Comparison of ENCODE assay signal across 10 mouse cellular contexts in genomic region chr16:97697769-97698168, GRCm38 (mm10).
DNase-seq lines count a peak whose midpoint lies in the region; ATAC-seq and TF ChIP-seq lines count a peak whose summit lies in the region.
"Had no signal": no experiment of that assay in that cellular context is flagged by ENCODE, and none has a peak within 500 bp of the region (broad histone marks: within the 10 kb centered on the region; RNA-seq: fewer than 3 reads in every experiment).

No protein-coding gene starts in this region.

- H3K4me3 ChIP-seq in liver, embryonic 12.5 days: no peak overlapping the region
- no peak overlapping the region for H3K4me3 ChIP-seq in stomach, embryonic 15.5 days (replicated peaks)
- H3K4me3 ChIP-seq in midbrain, postnatal 0 days (ENCODE audit: low read depth, low read length): no peak overlapping the region
- H3K4me3 ChIP-seq: myocyte had no signal

- peak; percentile 19 for DNase-seq in ovary, postnatal 14 days (ENCODE audit: low spot score)
- DNase-seq in ovary, postnatal 36 days (ENCODE audit: low spot score): no peak
- peak; percentile 3 for DNase-seq in c-Kit-positive CD71-positive TER-119-negative erythroid progenitor cells, embryonic 14.5 days (ENCODE audit: low read depth)
- no peak for DNase-seq in cerebellum, adult 9-10 months
- DNase-seq in cerebellum, postnatal 36 days: no peak
- DNase-seq in midbrain, postnatal 0 days (ENCODE audit: low spot score): no peak

- no peak overlapping the region for H3K4me2 ChIP-seq in liver, embryonic 12.5 days
- H3K4me2 ChIP-seq in stomach, embryonic 15.5 days: no peak overlapping the region
- H3K4me2 ChIP-seq in midbrain, postnatal 0 days (ENCODE audit: low read depth, low read length, poor library complexity, severe bottlenecking): no peak overlapping the region

- no peaks in the 10 kb centered on the region for H3K27me3 ChIP-seq in liver, embryonic 12.5 days (replicated peaks)
- no peaks in the 10 kb centered on the region for H3K27me3 ChIP-seq in stomach, embryonic 15.5 days (replicated peaks)
- H3K27me3 ChIP-seq in midbrain, postnatal 0 days (ENCODE audit: insufficient read depth, low read length): no peaks in the 10 kb centered on the region

- WGBS in liver, embryonic 12.5 days (ENCODE audit: insufficient replicate concordance): 0% methylated on average over 1 of the region's 1 CpGs
- 32% methylated on average over 1 of the region's 1 CpGs for WGBS in stomach, embryonic 15.5 days
- 41% methylated on average over 1 of the region's 1 CpGs for WGBS in midbrain, postnatal 0 days

- H3K9ac ChIP-seq in liver, embryonic 12.5 days: no peak overlapping the region
- H3K9ac ChIP-seq in stomach, embryonic 15.5 days: no peak overlapping the region
- no peak overlapping the region for H3K9ac ChIP-seq in midbrain, postnatal 0 days (replicated peaks; ENCODE audit: low read length, poor library complexity, severe bottlenecking)

- peak; percentile 61; the same call in 1 of the 2 replicates for ATAC-seq in liver, embryonic 12.5 days
- ATAC-seq in stomach, embryonic 15.5 days (ENCODE audit: insufficient read depth, low FRiP score, low read depth): peak; percentile 75; the same call in 1 of the 2 replicates
- ATAC-seq in midbrain, postnatal 0 days (ENCODE audit: low FRiP score): no peak
- ATAC-seq: hindbrain, embryonic 16.5 days had no signal

- H3K27ac ChIP-seq in liver, embryonic 12.5 days: no peak overlapping the region
- H3K27ac ChIP-seq in stomach, embryonic 15.5 days: no peak overlapping the region
- H3K27ac ChIP-seq in midbrain, postnatal 0 days (ENCODE audit: low read depth, low read length): no peak overlapping the region

- H3K4me1 ChIP-seq in liver, embryonic 12.5 days: no peaks in the 10 kb centered on the region
- no peaks in the 10 kb centered on the region for H3K4me1 ChIP-seq in stomach, embryonic 15.5 days
- no peaks in the 10 kb centered on the region for H3K4me1 ChIP-seq in midbrain, postnatal 0 days (ENCODE audit: insufficient read depth, low read length)

- no peaks in the 10 kb centered on the region for H3K9me3 ChIP-seq in liver, embryonic 12.5 days (replicated peaks)
- H3K9me3 ChIP-seq in stomach, embryonic 15.5 days: no peaks in the 10 kb centered on the region
- H3K9me3 ChIP-seq in midbrain, postnatal 0 days (ENCODE audit: low read length): no peaks in the 10 kb centered on the region

- TF ChIP-seq CTCF in midbrain, postnatal 0 days (IDR thresholded peaks at IDR 0.05): no peak

- no peaks in the 10 kb centered on the region for H3K36me3 ChIP-seq in liver, embryonic 12.5 days
- no peaks in the 10 kb centered on the region for H3K36me3 ChIP-seq in stomach, embryonic 15.5 days
- H3K36me3 ChIP-seq in midbrain, postnatal 0 days (ENCODE audit: insufficient read depth, low read length): no peaks in the 10 kb centered on the region

Comparison
In these comparisons a context has a peak if more than half of its experiments do, and no peak if none do; other contexts are left out.
1. DNase-seq: peak in ovary, postnatal 14 days (single experiment) and c-Kit-positive CD71-positive TER-119-negative erythroid progenitor cells, embryonic 14.5 days (single experiment); none in ovary, postnatal 36 days (single experiment), cerebellum, adult 9-10 months (single experiment), cerebellum, postnatal 36 days (0 of 2) and midbrain, postnatal 0 days (single experiment).